Mouse (Mus musculus) embryonic facial prominence, embryonic 13.5 days (tissue): ENCODE results near the gene Gpatch3. TPM values are rescaled to one million over a fixed set of nuclear protein-coding genes. Genes with fewer than 3 reads are reported as not detected.

ENCODE experiments used
- ATAC-seq: fragments of 200-750 bp; cut with Nextera tagmentation; 2 replicates; pipeline ENCODE4 v1.8.0; 2017; ENCODE audit warnings: low read depth; ENCODE audit not compliant: insufficient number of reproducible peaks, insufficient read depth, low FRiP score, low TSS enrichment
- H3K27ac ChIP-seq: fragments of 300-500 bp; sonication (generic); 2 replicates; pipeline ENCODE4 v1.5.1; 2015; ENCODE audit warnings: moderate library complexity, mild to moderate bottlenecking, inconsistent platforms
- H3K27me3 ChIP-seq: fragments of 300-500 bp; sonication (generic); 2 replicates; pipeline ENCODE4 v1.6.1; 2015; ENCODE audit warnings: mild to moderate bottlenecking, inconsistent platforms
- H3K36me3 ChIP-seq: fragments of 300-500 bp; sonication (generic); 2 replicates; pipeline ENCODE4 v1.6.1; 2015; ENCODE audit warnings: mild to moderate bottlenecking, inconsistent platforms
- H3K4me1 ChIP-seq: fragments of 300-500 bp; sonication (generic); 2 replicates; pipeline ENCODE4 v1.6.1; 2015; ENCODE audit warnings: inconsistent platforms
- H3K4me2 ChIP-seq: fragments of 300-500 bp; sonication (generic); 2 replicates; pipeline ENCODE4 v1.6.1; 2015; ENCODE audit warnings: moderate library complexity, mild to moderate bottlenecking, inconsistent platforms
- H3K4me3 ChIP-seq: fragments of 300-500 bp; sonication (generic); 2 replicates; pipeline ENCODE4 v1.5.1; 2015; ENCODE audit warnings: mild to moderate bottlenecking, inconsistent platforms
- H3K9ac ChIP-seq: fragments of 300-500 bp; sonication (generic); 2 replicates; pipeline ENCODE4 v1.6.1; 2015; ENCODE audit warnings: mild to moderate bottlenecking, inconsistent platforms
- H3K9me3 ChIP-seq: fragments of 300-500 bp; sonication (generic); 2 replicates; pipeline ENCODE4 v1.6.1; 2016; ENCODE audit warnings: inconsistent platforms
- WGBS: fragments of 180-500 bp; shearing (Covaris S2); methylation state at CpG from one replicate; pipeline ENCODE4 v1.1.7; 2015; ENCODE audit warnings: mixed read lengths; 5-methylcytosine and 5-hydroxymethylcytosine counted together
- polyA plus RNA-seq: library from polyadenylated mRNA; unstranded; fragments of >200 nt; fragmentation: Nextera tagmentation; extraction: Ambion mirVana; gene quantifications from 2 replicates; pipeline ENCODE4 v1.2.1, GENCODE M21; 2015

The Gpatch3 gene
- polyA plus RNA-seq, 1 experiment from 2014 or later, result 9.5 TPM

GRCm38 (mm10) chr4:133625621-133626071 is 51.1 kb downstream of the Gpatch3 start:
- Histone ChIP-seq H3K4me1 (peaks cover 6% of the 10 kb centered on the region), H3K4me3 (no peak overlapping the region), H3K4me2 (no peak overlapping the region), H3K27me3 (no peaks in the 10 kb centered on the region), H3K9ac (0 out of 2 replicates have a peak overlapping the region, but pooled peaks have one; percentile 16), H3K36me3 (peaks cover 46% of the 10 kb centered on the region), H3K9me3 (no peaks in the 10 kb centered on the region), H3K27ac (peak overlapping the region; percentile 28; the same call in 1 of the 2 replicates)
- ATAC-seq, result no peak
- 43% methylated on average over 11 of the region's 11 CpGs for WGBS

GRCm38 (mm10) chr4:133626221-133626620 is 51.7 kb downstream of the Gpatch3 start:
- Histone ChIP-seq H3K27ac (peak overlapping the region; percentile 48), H3K9ac (0 out of 2 replicates have a peak overlapping the region, but pooled peaks have one; percentile 16), H3K4me2 (no peak overlapping the region), H3K27me3 (no peaks in the 10 kb centered on the region), H3K4me3 (no peak overlapping the region), H3K4me1 (peaks cover 11% of the 10 kb centered on the region), H3K36me3 (peaks cover 41% of the 10 kb centered on the region), H3K9me3 (no peaks in the 10 kb centered on the region)
- no peak for ATAC-seq
- WGBS, result 51% methylated on average over 5 of the region's 5 CpGs

DNA sequence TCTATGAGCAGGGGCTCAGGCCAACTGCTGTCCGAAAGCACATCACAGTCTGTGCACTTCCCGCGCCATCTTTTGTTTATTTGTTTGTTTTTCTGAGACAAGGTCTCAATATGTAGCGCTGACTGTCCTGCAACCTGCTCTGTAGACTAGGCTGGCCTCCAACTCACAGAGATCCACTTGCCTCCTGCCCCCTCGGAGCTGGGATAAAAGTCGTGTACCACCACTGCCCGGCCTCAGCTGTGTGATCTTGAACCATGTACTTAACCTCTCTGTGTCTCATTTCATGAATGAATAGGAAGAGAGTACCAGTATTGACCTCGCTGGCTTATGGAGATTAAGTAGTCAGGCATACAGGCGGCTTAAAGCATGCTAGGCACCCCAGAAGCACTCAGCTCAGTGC is 52.1 kb downstream of the Gpatch3 start:
- Histone ChIP-seq H3K27ac (peak overlapping the region; percentile 11; the same call in 1 of the 2 replicates), H3K9me3 (no peaks in the 10 kb centered on the region), H3K4me3 (no peak overlapping the region), H3K4me1 (peaks cover 15% of the 10 kb centered on the region), H3K4me2 (no peak overlapping the region), H3K9ac (no peak overlapping the region), H3K27me3 (no peaks in the 10 kb centered on the region), H3K36me3 (peaks cover 39% of the 10 kb centered on the region)
- ATAC-seq, result no peak
- WGBS, result 85% methylated on average over 9 of the region's 9 CpGs

DNA sequence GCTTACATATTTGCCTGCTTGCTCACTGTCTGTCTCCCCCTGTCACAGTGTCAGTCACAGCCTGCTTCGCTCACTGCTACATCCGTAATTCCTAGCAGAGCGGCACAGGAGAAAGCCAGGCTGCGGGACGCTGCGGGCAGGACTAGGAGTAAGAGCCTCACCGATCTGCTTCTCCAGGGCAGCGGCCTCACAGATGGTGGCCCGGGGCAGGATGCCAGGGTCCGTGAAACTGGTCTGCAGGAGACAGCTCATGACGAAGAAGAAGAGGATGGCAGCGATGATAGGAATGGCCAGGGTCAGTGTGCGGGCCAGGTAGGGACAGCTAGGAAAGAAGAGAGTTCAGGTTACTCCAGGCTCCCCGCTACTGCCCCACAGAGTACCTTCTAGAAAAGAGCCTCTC is 52.5 kb downstream of the Gpatch3 start:
- Histone ChIP-seq H3K4me1 (peaks cover 19% of the 10 kb centered on the region), H3K9ac (no peak overlapping the region), H3K27ac (peak overlapping the region; percentile 11; the same call in 1 of the 2 replicates), H3K36me3 (peaks cover 36% of the 10 kb centered on the region), H3K4me3 (no peak overlapping the region), H3K9me3 (no peaks in the 10 kb centered on the region), H3K4me2 (no peak overlapping the region), H3K27me3 (no peaks in the 10 kb centered on the region)
- WGBS, result 91% methylated on average over 14 of the region's 14 CpGs
- ATAC-seq, result no peak

GRCm38 (mm10) chr4:133628517-133628916 is 54.0 kb downstream of the Gpatch3 start:
- no peak for ATAC-seq
- H3K4me1 ChIP-seq, result peaks cover 27% of the 10 kb centered on the region
- H3K27ac ChIP-seq, result no peak overlapping the region
- H3K9ac ChIP-seq, result no peak overlapping the region
- H3K4me2 ChIP-seq, result no peak overlapping the region
- H3K4me3 ChIP-seq, result no peak overlapping the region
- peaks cover 35% of the 10 kb centered on the region for H3K36me3 ChIP-seq
- H3K27me3 ChIP-seq, result no peaks in the 10 kb centered on the region
- no peaks in the 10 kb centered on the region for H3K9me3 ChIP-seq
- 77% methylated on average over 2 of the region's 2 CpGs for WGBS

DNA sequence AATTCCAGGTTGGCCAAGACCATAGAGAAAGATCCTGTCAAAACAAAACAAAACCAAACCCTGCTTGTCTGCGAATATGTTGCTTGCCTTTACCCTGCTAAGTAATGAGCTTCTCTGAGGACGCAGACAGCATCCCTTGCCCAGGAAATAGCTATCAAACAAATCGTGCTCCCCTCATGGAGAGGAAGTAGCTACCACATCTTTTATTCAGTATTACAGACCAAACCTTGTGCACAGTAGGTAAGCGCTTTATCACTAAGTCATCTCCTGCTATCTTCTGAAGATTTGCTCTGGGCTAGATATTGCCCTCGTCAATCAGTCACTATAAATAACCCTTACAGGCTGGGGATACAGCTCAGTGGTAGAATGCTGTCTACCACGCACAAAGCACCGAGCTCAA is 54.6 kb downstream of the Gpatch3 start:
- H3K36me3 ChIP-seq, result peaks cover 28% of the 10 kb centered on the region
- WGBS, result 85% methylated on average over 7 of the region's 7 CpGs

DNA sequence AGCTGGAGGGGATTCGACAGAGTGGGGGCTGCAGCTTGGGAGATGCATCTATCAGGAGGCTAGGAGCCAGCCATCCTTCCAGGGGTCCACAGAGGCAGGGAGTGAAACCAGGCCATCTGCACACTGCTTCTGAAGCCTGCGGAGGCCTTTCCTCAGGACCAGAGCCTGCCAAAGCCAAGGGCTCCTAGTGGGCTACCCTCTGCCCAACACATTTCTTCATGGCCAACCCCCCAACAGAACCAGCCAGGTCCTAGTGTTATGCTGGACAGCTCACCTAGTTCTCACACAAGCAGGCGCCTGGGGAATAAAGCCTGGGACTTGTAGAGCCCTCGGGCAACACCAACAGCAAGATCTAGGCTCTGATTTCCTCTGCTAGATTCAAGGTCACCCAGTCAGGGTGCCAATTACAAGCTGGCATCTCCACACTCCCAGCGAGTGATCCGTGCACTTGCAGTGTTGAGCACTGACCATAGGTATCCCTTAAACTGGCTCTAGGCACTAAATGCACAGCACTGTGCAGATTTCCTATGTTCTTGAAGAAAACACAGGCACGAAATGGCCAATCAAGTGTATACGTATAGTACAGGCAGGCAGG is 55.9 kb downstream of the Gpatch3 start:
- no peaks in the 10 kb centered on the region for H3K27me3 ChIP-seq
- H3K9ac ChIP-seq, result no peak overlapping the region

More for the DNA sequence above, 54.6 kb downstream of the Gpatch3 start:
- no peaks in the 10 kb centered on the region for H3K9me3 ChIP-seq
- no peak for ATAC-seq
- peaks cover 30% of the 10 kb centered on the region for H3K4me1 ChIP-seq
- H3K9ac ChIP-seq, result no peak overlapping the region
- H3K4me2 ChIP-seq, result no peak overlapping the region
- no peak overlapping the region for H3K27ac ChIP-seq
- H3K27me3 ChIP-seq, result no peaks in the 10 kb centered on the region
- no peak overlapping the region for H3K4me3 ChIP-seq

GRCm38 (mm10) chr4:133631071-133631768 is 56.7 kb downstream of the Gpatch3 start:
- no peak overlapping the region for H3K9ac ChIP-seq
- 81% methylated on average over 14 of the region's 14 CpGs for WGBS
- no peaks in the 10 kb centered on the region for H3K9me3 ChIP-seq
- peak overlapping the region; percentile 89 for H3K4me2 ChIP-seq
- no peak for ATAC-seq
- no peak overlapping the region for H3K27ac ChIP-seq
- H3K27me3 ChIP-seq, result no peaks in the 10 kb centered on the region
- peaks cover 30% of the 10 kb centered on the region for H3K4me1 ChIP-seq
- H3K4me3 ChIP-seq, result peak overlapping the region; percentile 82; the same call in 1 of the 2 replicates
- peaks cover 8% of the 10 kb centered on the region for H3K36me3 ChIP-seq

More for the DNA sequence above, 55.9 kb downstream of the Gpatch3 start:
- H3K9me3 ChIP-seq, result no peaks in the 10 kb centered on the region
- H3K4me3 ChIP-seq, result no peak overlapping the region
- H3K4me1 ChIP-seq, result peaks cover 30% of the 10 kb centered on the region
- no peak overlapping the region for H3K4me2 ChIP-seq
- 86% methylated on average over 8 of the region's 8 CpGs for WGBS
- H3K36me3 ChIP-seq, result peaks cover 16% of the 10 kb centered on the region
- no peak for ATAC-seq
- no peak overlapping the region for H3K27ac ChIP-seq

DNA sequence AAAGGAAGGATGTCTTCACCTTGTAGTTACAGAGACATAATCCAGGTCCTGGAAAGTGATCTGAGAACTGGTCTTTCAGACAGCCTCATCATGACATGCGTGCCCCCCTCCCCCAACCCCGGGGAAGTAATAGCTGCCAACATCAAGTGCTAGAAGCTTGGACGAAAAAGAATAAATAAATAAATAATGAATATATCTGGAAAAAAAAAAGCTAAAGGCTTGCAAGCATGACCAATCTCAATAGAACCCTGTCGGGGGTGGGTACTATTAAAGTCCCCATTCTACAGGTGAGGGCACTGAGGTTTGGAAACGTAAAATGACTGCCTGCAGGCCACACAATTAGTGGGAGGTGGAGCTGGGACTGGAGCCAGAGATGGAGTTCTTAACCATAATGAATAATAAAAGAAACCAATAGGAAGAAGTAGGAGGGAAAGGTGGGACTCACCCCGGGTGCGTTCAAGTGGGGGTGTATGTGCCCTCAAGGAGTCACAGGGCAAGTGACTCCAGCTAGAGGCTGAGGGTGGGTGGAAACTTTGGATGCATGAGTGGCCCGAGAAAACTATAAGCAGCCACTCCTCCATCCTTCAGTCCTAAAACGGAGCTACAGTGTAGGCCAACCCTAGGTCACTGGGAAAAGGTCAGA is 57.3 kb downstream of the Gpatch3 start:
- Histone ChIP-seq H3K4me1 (peaks cover 30% of the 10 kb centered on the region), H3K9me3 (no peaks in the 10 kb centered on the region), H3K4me3 (peak overlapping the region; percentile 82), H3K27ac (no peak overlapping the region), H3K36me3 (peaks cover 3% of the 10 kb centered on the region), H3K27me3 (no peaks in the 10 kb centered on the region), H3K9ac (peak overlapping the region; percentile 91), H3K4me2 (peak overlapping the region; percentile 89)
- 38% methylated on average over 9 of the region's 9 CpGs for WGBS
- no peak for ATAC-seq

DNA sequence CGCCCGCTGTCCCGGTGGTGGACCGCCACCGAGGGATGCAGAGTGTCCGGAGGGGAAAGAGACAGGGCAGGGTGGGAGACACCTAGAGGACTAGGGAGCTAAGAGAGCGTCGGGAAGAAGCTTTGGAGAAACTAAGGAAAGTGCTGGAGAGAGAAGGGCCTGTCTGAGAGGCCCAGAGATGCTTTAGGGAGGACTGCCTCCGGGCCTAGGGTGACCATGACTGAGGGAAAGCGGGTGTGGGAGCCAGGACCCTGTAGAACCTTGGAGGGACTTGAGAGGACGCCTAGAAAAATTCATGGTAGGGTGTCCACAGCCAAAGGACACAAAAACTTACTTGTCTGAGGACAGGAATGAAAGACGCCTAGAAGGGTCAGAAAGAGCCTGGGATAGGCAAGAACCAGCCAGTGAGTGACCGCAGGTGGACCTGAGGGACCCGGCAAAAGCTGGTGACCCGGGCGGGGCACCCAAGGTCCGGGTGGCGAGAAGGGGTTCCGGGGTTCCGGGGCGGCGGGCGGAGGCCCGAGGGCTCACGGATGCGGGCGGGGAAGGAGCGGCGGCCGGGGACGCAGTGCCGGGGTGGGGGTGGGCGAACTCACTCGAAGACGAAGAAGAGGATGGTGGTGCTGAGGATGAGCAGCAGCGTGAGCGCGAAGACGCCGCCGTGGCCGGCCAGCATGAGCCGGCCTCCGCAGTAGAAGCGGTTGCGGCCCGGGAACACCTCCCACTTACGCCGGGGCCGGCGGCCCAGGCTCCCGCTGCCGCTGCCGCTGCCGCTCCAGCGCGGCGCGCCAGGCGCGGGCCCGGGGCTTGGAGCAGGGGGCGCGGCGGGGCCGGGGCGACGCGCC is 58.2 kb downstream of the Gpatch3 start:
- H3K4me1 ChIP-seq, result peaks cover 30% of the 10 kb centered on the region
- ATAC-seq, result no peak
- H3K4me2 ChIP-seq, result peak overlapping the region; percentile 89
- H3K27ac ChIP-seq, result peak overlapping the region; percentile 69
- H3K4me3 ChIP-seq, result peak overlapping the region; percentile 82
- no peaks in the 10 kb centered on the region for H3K36me3 ChIP-seq
- no peaks in the 10 kb centered on the region for H3K9me3 ChIP-seq
- 1% methylated on average over 53 of the region's 69 CpGs for WGBS
- H3K9ac ChIP-seq, result peak overlapping the region; percentile 91
- H3K27me3 ChIP-seq, result no peaks in the 10 kb centered on the region
